Mouse (Mus musculus) MEL (cell line): ENCODE results near the gene Gm3839. TPM values are rescaled to one million over a fixed set of nuclear protein-coding genes. Genes with fewer than 3 reads are reported as not detected.
A peak's percentile ranks its signal among the peaks of the same experiment; 100 is the strongest.
"Not testable (repeated sequence)": the region's sequence is repeated elsewhere in the genome, so short reads cannot be mapped to it uniquely, and the experiment has no call there.

ENCODE experiments used
- DNase-seq: peaks from one replicate; pipeline ENCODE4 v3.0.0; 2011; ENCODE audit warnings: low read depth, low spot score
- H3K27ac ChIP-seq: 2 replicates; pipeline ENCODE4 v1.5.1; 2012; ENCODE audit warnings: low read depth, mild to moderate bottlenecking, control low read depth, low read length, moderate library complexity; ENCODE audit not compliant: control insufficient read depth
- H3K27me3 ChIP-seq, 2 experiments: fragments of 150-350 bp in 1 of 2; sonication (generic) in 1 of 2; 2 replicates each; pipeline ENCODE4 v1.6.1; 2012; ENCODE audit warnings: low read length in 2 of 2, mild to moderate bottlenecking in 2 of 2, improper control_type of control experiment in 1 of 2, moderate library complexity in 1 of 2; ENCODE audit not compliant: insufficient read depth in 2 of 2, control insufficient read depth in 1 of 2
- H3K36me3 ChIP-seq, 2 experiments: 2 replicates each; pipeline ENCODE4 v1.6.1; 2012 to 2014; ENCODE audit warnings: low read length in 2 of 2, improper control_type of control experiment in 1 of 2, inconsistent platforms in 1 of 2, mild to moderate bottlenecking in 1 of 2; ENCODE audit not compliant: insufficient read depth in 2 of 2, control insufficient read depth in 1 of 2
- H3K4me1 ChIP-seq, 2 experiments: fragments of 150-350 bp in 1 of 2; sonication (generic) in 1 of 2; 2 replicates each; pipeline ENCODE4 v1.6.1; 2012; ENCODE audit warnings: low read length in 2 of 2, improper control_type of control experiment in 1 of 2, mild to moderate bottlenecking in 1 of 2; ENCODE audit not compliant: insufficient read depth in 2 of 2, control insufficient read depth in 1 of 2
- H3K4me3 ChIP-seq, 2 experiments: fragments of 150-350 bp in 1 of 2; sonication (generic) in 1 of 2; 2 replicates each; pipeline ENCODE4 v1.5.1; 2012; ENCODE audit warnings: low read depth in 2 of 2, low read length in 2 of 2, mild to moderate bottlenecking in 2 of 2, moderate library complexity in 2 of 2, control low read depth in 1 of 2, improper control_type of control experiment in 1 of 2; ENCODE audit not compliant: control insufficient read depth in 1 of 2, insufficient read depth in 1 of 2
- H3K79me2 ChIP-seq: 2 replicates; pipeline ENCODE4 v1.6.1; 2012; ENCODE audit warnings: mild to moderate bottlenecking, low read length, moderate library complexity; ENCODE audit not compliant: control insufficient read depth, poor library complexity, insufficient read depth
- H3K9ac ChIP-seq: 2 replicates; pipeline ENCODE4 v1.6.1; 2012; ENCODE audit warnings: low read depth, mild to moderate bottlenecking, control low read depth, low read length, moderate library complexity; ENCODE audit not compliant: control insufficient read depth, poor library complexity, severe bottlenecking
- H3K9me3 ChIP-seq: fragments of 150-350 bp; sonication (generic); replicated peaks from 2 replicates; pipeline ENCODE4 v1.6.1; 2012; ENCODE audit warnings: mild to moderate bottlenecking, low read length, improper control_type of control experiment, moderate library complexity; ENCODE audit not compliant: insufficient read depth
- BHLHE40 ChIP-seq: IDR thresholded peaks from 2 replicates; pipeline ENCODE4 v1.6.1; 2012; ENCODE audit warnings: low read depth, mild to moderate bottlenecking, inconsistent platforms, low read length, improper control_type of control experiment, borderline replicate concordance
- CTCF ChIP-seq, 3 experiments: IDR thresholded peaks in 2 of 3; conservative IDR thresholded peaks in 1 of 3; 2 replicates each; pipeline ENCODE4 v1.5.1; 2011 to 2012; ENCODE audit warnings: low read length in 3 of 3, low read depth in 2 of 3, mild to moderate bottlenecking in 2 of 3, improper control_type of control experiment in 1 of 3, inconsistent platforms in 1 of 3, mixed read lengths in 1 of 3, moderate library complexity in 1 of 3; ENCODE audit not compliant: control insufficient read depth in 1 of 3, insufficient read depth in 1 of 3, poor library complexity in 1 of 3, severe bottlenecking in 1 of 3
- E2F4 ChIP-seq: IDR thresholded peaks from 2 replicates; pipeline ENCODE4 v1.6.1; 2011; ENCODE audit warnings: low read depth, low read length, improper control_type of control experiment, borderline replicate concordance
- ELF1 ChIP-seq: IDR thresholded peaks from 2 replicates; pipeline ENCODE4 v1.6.1; 2014; ENCODE audit warnings: low read depth, mild to moderate bottlenecking, inconsistent platforms, low read length, improper control_type of control experiment, moderate library complexity
- EP300 ChIP-seq, 2 experiments: IDR thresholded peaks; 2 replicates each; pipeline ENCODE4 v1.6.1; 2011; ENCODE audit warnings: improper control_type of control experiment in 2 of 2, low read length in 2 of 2, low read depth in 1 of 2, mild to moderate bottlenecking in 1 of 2
- ETS1 ChIP-seq: IDR thresholded peaks from 2 replicates; pipeline ENCODE4 v1.6.1; 2012; ENCODE audit warnings: low read depth, mild to moderate bottlenecking, inconsistent platforms, low read length, improper control_type of control experiment, moderate library complexity
- MAFK ChIP-seq: IDR thresholded peaks from 2 replicates; pipeline ENCODE4 v1.6.1; 2011; ENCODE audit warnings: low read depth, mild to moderate bottlenecking, low read length, improper control_type of control experiment, borderline replicate concordance
- MXI1 ChIP-seq: IDR thresholded peaks from 2 replicates; pipeline ENCODE4 v1.6.1; 2011; ENCODE audit warnings: mild to moderate bottlenecking, low read depth, low read length, improper control_type of control experiment
- NRF1 ChIP-seq: IDR thresholded peaks from 2 replicates; pipeline ENCODE4 v1.6.1; 2014; ENCODE audit warnings: low read depth, mild to moderate bottlenecking, inconsistent platforms, low read length, improper control_type of control experiment, moderate library complexity; ENCODE audit not compliant: poor library complexity, insufficient read depth, severe bottlenecking
- POLR2A ChIP-seq, 2 experiments: IDR thresholded peaks; 2 replicates each; pipeline ENCODE4 v1.6.1; 2011 to 2012; ENCODE audit warnings: low read length in 2 of 2, mild to moderate bottlenecking in 2 of 2, control low read depth in 1 of 2, improper control_type of control experiment in 1 of 2, low read depth in 1 of 2, moderate library complexity in 1 of 2; ENCODE audit not compliant: control insufficient read depth in 1 of 2, insufficient read depth in 1 of 2, poor library complexity in 1 of 2
- RAD21 ChIP-seq: IDR thresholded peaks from 2 replicates; pipeline ENCODE4 v1.6.1; 2011; ENCODE audit warnings: mild to moderate bottlenecking, low read depth, low read length, improper control_type of control experiment
- SMC3 ChIP-seq: IDR thresholded peaks from 2 replicates; pipeline ENCODE4 v1.6.1; 2011; ENCODE audit warnings: low read depth, low read length, improper control_type of control experiment
- TBP ChIP-seq: IDR thresholded peaks from 2 replicates; pipeline ENCODE4 v1.8.0; 2011; ENCODE audit warnings: low read depth, low read length, improper control_type of control experiment
- UBTF ChIP-seq: IDR thresholded peaks from 2 replicates; pipeline ENCODE4 v1.6.1; 2012; ENCODE audit warnings: low read depth, mild to moderate bottlenecking, inconsistent platforms, low read length, improper control_type of control experiment, moderate library complexity, borderline replicate concordance; ENCODE audit not compliant: insufficient read depth
- ZC3H11A ChIP-seq: IDR thresholded peaks from 2 replicates; pipeline ENCODE4 v1.6.1; 2012; ENCODE audit warnings: low read depth, mild to moderate bottlenecking, inconsistent platforms, low read length, improper control_type of control experiment
- ZNF384 ChIP-seq: IDR thresholded peaks from 2 replicates; pipeline ENCODE4 v1.6.1; 2012; ENCODE audit warnings: low read depth, mild to moderate bottlenecking, inconsistent platforms, low read length, improper control_type of control experiment
- polyA plus RNA-seq, 2 experiments: library from polyadenylated mRNA; stranded (reverse) in 1 of 2; unstranded in 1 of 2; fragments of >175 nt in 1 of 2; fragments of >200 nt in 1 of 2; gene quantifications; 2 replicates each; pipeline versions ENCODE4 v1.2.1 to v1.2.4; 2012; ENCODE audit warnings: low replicate concordance in 2 of 2, low read depth in 1 of 2; ENCODE audit not compliant: insufficient read length in 2 of 2, insufficient read depth in 1 of 2, missing spikeins in 1 of 2
- total RNA-seq: library from RNA; depleted of rRNA; stranded (reverse); fragments of 300-350 nt; gene quantifications from 2 replicates; pipeline ENCODE4 v1.2.3, GENCODE M21; 2012

The Gm3839 gene
- total and polyA plus RNA-seq, 3 experiments: 0.42 to 0.68 TPM; not detected in 1

DNA sequence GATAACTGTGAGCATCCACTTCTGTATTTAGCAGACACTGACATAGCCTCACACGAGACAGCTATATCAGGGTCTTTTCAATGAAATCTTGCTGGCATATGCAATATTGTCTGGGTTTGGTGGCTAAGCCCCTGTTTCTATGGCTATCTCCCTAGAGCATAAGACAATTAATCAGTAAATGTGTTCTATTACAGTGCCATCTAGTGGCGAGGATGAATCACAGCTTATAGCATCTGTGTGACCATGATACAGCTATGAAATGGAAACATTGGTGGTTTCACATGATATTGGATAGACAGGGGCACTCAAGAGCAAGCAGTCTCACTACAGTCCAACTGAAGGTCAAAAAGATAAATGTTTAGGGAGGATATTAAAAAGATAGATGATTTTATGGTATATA lies 26.5 kb downstream of the Gm3839 start:
- DNase-seq: peak; percentile 4
- H3K9me3 ChIP-seq: no peaks in the 10 kb centered on the region
- H3K36me3 ChIP-seq: no peaks in the 10 kb centered on the region
- no peaks in the 10 kb centered on the region for H3K79me2 ChIP-seq
- no peak overlapping the region for H3K27ac ChIP-seq
- no peak overlapping the region for H3K9ac ChIP-seq
- TF ChIP-seq ETS1: no peak
- peak in 1 of 3 experiments; percentile 13; a peak in 1 of 6 replicates for TF ChIP-seq CTCF (IDR thresholded peaks at IDR 0.05 in 2 of 3, conservative IDR thresholded peaks at IDR 0.05 in 1 of 3; ENCODE audit: control insufficient read depth in 1 of 3, insufficient read depth in 1 of 3, low read depth in 2 of 3, low read length in 3 of 3, poor library complexity in 1 of 3, severe bottlenecking in 1 of 3)
- peak; percentile 12; the same call in 1 of the 2 replicates for TF ChIP-seq RAD21
- H3K27me3 ChIP-seq: no peaks in the 10 kb centered on the region
- no peak overlapping the region for H3K4me3 ChIP-seq
- H3K4me1 ChIP-seq: no peaks in the 10 kb centered on the region

DNA sequence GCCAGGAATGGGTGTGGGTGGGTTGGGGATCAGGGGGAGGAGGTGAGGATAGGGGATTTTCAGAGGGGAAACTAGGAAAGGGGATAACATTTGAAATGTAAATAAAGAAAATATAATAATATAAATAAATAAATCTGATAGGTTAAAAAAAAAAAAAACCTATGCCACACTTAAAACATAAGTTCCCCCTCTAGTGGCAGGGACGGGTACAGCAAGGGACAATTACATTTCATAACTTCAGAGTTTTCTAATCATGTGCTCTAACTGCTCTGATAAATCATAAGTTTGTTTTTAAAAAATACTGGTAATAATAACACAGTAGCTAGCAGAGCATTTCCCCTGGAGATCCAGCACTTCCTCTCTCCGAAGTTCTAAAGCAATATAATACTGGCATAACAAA lies 49.4 kb downstream of the Gm3839 start:
- Histone ChIP-seq H3K4me3 (no peak overlapping the region), H3K79me2 (no peaks in the 10 kb centered on the region), H3K27ac (no peak overlapping the region), H3K9me3 (no peaks in the 10 kb centered on the region), H3K9ac (no peak overlapping the region), H3K27me3 (no peaks in the 10 kb centered on the region), H3K36me3 (no peaks in the 10 kb centered on the region), H3K4me1 (no peaks in the 10 kb centered on the region)
- TF ChIP-seq POLR2A (IDR thresholded peaks at IDR 0.05; ENCODE audit: control insufficient read depth in 1 of 2, insufficient read depth in 1 of 2, low read depth in 1 of 2, low read length in 2 of 2, poor library complexity in 1 of 2) (no peak), ZNF384 (no peak; the same call in 1 of the 2 replicates), ETS1 (no peak), ZC3H11A (0 out of 2 replicates have a peak, but pooled peaks have one; percentile 12), MAFK (no peak), ELF1 (no peak), EP300 (IDR thresholded peaks at IDR 0.05; ENCODE audit: low read depth in 1 of 2, low read length in 2 of 2) (no peak), E2F4 (no peak), MXI1 (no peak), SMC3 (peak; percentile 52), RAD21 (peak; percentile 25), BHLHE40 (no peak), CTCF (IDR thresholded peaks at IDR 0.05 in 2 of 3, conservative IDR thresholded peaks at IDR 0.05 in 1 of 3; ENCODE audit: control insufficient read depth in 1 of 3, insufficient read depth in 1 of 3, low read depth in 2 of 3, low read length in 3 of 3, poor library complexity in 1 of 3, severe bottlenecking in 1 of 3) (peak in 1 of 3 experiments; percentile 32; a peak in 2 of 6 replicates), TBP (no peak), UBTF (no peak), NRF1 (no peak)
- peak; percentile 30 for DNase-seq

- not testable (repeated sequence) for H3K79me2 ChIP-seq, H3K4me1 ChIP-seq, H3K9me3 ChIP-seq, H3K4me3 ChIP-seq, H3K27ac ChIP-seq, H3K27me3 ChIP-seq, H3K9ac ChIP-seq, DNase-seq, H3K36me3 ChIP-seq
Measured at GRCm38 (mm10) chr14:11287956-11288355, 68.6 kb downstream of the Gm3839 start.
